Mouse (Mus musculus): Measurements from ENCODE around the gene Tmbim6.
"Not testable (repeated sequence)": the region's sequence is repeated elsewhere in the genome, so short reads cannot be mapped to it uniquely, and the experiment has no call there.

The Tmbim6 gene

DNA sequence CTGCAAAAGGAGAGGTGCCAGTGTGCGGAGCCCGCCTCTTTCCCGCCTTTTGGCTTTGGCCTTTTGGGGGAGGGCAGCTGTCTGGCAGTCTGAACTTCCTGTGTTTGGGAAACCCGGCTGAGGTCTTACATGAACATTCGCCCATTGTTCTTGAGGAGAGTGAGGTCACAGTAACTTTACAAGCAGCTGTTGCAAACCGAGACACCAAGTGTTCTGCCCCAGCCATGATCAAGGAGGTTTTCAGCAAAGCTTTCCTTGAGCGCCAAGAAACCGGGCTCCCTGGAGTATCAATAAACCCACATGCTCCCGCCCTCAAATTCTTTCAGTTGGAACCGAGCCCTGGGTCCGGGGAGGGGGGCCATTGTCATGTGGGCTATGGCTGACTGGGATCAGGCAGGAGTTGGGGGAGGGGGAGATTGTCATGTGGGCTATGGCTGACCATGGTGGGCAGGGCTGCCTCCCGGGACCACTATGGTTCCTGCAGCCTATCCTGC is 27.9 kb downstream of the Tmbim6 start:
- peak; percentile 70 for DNase-seq

DNA sequence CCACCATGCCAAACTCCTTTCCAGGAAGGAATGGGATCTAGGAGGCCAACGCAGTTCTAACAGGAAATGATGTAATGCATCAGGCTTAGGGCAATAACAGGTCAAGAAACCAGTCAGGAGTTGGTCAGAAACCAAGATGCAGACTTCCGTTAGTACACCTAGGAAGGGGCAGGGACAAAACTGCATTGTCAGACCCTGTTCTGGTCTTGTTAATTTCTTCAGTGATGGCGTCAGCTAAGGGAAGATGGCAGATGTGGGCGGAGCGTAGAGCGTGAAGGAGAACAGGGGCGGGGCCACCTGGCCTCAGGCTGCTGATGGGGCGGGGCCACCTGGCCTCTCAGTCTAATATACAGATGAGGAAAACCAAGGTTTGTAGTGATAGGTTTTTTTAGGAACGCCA is 28.5 kb downstream of the Tmbim6 start:
- no peak for DNase-seq

DNA sequence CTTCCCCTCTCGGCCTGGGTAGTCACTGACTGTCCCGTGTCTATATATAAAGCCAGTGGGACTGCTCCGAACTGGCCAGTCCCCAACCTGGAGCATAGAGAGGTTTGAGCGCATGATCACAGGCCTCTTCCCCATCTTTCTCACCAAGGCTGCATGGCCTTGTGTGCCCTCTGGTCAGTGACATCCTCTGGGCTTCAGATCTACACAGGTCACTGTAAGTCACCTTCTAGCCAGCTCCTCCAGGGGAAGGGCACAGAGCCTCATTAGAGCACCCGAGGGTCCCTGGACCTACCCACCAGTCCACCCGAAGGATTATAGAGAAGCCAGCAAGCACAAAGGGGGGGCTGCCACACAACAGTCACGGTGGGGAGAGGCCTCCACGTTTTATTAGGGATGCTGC is 29.0 kb downstream of the Tmbim6 start:
- no peak for DNase-seq

DNA sequence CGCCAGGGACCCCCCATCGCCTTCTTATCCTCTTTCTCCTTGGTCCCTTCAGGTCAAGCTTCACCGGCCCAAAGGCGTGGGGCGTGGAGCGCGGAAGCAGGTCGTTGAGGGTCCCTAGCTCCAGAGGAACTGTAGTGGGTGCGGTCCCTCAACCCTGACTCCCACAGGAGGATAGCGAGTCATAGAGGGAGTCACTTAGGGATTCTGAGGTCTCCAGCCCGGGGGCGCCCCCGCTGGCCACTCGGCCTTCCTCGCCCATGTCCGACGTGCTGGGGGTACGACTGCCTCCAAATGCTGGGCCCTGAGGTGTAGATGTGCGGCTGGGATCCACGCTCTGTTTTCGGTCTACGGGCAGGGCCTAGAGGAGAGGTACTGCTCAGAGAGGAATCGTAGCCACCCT is 29.9 kb downstream of the Tmbim6 start:
- no peak for DNase-seq

DNA sequence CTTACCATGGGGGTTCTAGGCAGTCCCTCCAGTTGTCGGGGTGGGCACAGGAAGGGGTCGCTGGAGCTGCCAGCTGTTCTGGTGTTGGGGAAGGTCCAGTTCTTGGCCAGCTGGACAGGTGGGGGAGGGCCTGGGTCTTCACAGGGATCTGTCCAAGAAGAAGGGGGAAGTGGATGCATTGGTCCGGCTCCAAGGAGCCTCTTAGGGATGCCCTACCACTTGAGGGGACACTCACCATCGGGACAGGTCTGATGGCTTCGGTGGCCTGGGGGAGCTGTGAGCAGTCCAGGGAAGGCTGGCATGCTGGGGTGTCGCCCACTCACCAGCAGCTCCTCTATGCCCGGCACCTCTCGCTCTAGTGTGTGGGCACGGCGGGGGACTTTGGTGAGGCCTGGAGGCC is 30.4 kb downstream of the Tmbim6 start:
- no peak for DNase-seq

DNA sequence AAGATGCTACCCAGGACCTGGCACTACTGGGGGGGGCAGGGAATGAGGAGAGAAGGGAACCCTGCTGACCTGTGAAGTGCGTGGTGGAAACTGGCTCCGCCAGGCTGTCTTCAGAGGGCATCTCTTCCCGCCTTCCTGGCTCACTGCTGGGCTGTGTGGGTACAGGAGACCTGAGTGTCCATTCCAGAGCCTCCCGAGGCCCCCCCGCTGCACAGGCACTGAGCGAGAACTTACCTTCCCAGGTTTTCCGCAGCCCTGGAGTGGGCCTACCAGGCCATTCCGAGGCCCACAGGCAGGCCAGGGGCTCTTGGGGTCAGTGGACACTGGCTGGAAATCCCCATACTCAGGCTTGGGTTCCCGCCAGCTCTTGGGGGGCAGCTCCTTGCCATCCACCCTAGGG is 31.2 kb downstream of the Tmbim6 start:
- no peak for DNase-seq

DNA sequence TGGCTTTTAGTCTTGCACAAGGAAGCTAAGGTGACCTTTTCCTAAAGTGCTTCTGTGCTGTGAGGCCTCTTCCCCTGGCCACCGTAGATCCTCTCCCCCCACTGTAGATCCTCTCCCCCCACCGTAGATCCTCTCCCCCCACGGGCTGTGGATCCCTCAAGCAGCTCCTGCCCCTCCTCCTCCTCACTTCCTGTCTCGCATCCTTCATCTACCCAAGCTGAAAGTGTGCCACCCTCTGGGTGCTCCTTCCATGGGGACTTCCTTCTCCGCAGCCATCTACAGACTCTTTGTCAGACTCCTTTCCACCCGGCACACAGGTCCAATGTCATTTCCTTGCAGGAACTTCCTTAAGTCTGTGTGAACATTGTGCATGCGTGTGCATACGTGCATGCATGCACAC is 37.7 kb downstream of the Tmbim6 start:
- DNase-seq = no peak

DNA sequence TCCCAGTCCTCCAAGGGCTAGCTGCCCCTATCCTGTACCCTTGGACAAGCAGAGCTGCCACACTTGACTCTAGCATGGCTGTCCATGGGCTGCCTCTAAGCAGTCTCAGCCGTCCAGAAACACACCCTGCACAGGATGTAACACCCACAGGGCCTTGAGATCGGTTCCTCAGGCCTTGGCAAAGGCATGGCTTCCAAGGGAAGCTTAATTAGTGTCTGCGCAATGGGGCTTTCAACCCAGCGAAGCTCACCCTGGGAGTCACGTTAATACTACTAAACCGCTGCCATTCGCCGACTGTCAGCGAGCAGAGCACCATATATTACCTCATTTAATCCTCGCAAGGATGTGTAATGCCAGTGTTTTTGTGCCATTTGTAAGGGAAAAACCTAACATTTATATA is 38.4 kb downstream of the Tmbim6 start:
- DNase-seq = no peak

DNA sequence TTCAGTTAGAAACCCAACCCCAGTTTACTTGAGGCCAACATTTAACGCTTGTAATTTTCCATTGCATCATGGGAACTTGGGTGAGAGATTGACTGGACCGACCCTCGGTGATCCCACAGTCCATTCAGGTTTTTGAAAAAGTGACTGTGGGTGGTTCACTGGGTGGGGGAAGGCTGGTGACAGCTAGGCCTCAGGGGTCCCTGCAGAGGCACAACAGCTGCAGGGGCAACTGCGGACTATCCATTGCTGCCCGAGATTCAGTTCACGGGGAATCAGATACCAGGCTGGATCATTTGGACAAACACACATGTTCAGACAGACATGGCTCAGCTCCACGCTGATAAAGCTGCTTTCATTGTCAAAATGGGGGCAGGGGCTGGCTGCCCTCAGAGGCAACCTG is 38.8 kb downstream of the Tmbim6 start:
- DNase-seq = no peak

DNA sequence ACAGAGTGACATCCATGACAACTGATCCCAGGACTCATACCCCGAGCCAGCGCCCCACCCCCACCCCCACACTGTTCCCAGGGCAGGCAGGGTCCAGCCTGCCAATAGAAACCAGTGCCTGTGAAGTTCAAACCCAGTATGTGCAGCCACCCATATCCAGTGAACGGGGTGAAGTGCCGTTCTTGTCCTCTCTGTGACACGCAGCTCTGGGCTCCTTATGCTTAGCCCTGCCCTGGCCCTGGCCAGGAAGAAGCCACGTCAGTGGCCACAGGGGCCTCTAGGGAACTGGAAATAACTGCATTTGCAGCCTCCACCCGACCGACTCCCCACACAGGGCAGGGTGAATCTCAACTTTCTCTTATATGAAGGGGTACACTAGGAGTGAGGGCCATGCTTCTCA is 39.3 kb downstream of the Tmbim6 start:
- no peak for DNase-seq

DNA sequence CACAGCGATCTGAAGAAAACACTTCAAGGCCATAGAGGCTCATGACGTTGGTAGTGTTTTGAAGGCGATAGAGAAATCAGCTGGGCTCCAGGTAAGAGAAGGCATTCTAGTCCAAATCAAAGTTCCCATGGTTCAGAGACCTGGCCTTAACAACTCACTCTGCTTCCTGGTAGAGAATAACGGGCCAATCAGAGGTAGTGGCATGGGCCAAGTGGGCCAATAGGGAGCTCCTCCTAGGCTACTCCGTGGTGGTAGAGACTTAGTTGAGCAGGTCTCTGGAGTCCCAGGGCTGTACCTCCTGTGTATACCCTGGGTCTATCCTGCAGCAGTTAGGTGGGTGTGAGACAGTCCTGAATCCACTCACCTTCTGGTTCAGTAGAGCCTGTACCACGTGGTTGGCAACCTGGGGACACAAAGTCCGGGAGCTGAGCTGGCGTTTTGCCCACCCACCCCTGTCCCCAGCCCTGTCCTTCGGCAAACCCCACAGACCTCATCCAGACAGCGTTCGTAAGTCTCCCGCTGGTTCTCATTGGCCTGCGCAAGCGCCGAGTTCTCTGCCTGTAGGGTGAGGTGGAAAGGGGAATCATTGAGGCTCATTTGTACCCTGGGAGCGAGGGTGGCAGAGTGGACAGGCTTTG is 40.5 kb downstream of the Tmbim6 start:
- DNase-seq = no peak

DNA sequence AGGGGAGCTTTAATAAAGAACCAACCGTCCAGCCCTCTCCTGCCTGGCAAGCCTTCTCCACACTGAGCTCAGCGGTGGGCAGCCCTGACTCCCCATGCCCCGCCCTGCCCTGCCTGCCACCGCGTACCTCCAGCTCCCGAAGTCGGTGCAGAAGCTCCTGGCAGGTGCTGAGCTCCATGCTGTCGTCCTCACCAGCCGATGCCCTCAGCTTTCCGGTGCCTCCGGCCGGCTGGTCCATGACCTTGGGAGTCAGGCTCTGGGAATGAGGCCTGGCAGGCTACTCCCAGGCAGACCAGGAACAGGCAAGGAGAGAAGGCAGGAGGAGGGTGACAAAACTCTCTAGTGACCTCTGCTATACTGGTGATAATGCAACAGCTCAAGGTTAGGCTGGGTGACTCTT is 41.2 kb downstream of the Tmbim6 start:
- no peak for DNase-seq

DNA sequence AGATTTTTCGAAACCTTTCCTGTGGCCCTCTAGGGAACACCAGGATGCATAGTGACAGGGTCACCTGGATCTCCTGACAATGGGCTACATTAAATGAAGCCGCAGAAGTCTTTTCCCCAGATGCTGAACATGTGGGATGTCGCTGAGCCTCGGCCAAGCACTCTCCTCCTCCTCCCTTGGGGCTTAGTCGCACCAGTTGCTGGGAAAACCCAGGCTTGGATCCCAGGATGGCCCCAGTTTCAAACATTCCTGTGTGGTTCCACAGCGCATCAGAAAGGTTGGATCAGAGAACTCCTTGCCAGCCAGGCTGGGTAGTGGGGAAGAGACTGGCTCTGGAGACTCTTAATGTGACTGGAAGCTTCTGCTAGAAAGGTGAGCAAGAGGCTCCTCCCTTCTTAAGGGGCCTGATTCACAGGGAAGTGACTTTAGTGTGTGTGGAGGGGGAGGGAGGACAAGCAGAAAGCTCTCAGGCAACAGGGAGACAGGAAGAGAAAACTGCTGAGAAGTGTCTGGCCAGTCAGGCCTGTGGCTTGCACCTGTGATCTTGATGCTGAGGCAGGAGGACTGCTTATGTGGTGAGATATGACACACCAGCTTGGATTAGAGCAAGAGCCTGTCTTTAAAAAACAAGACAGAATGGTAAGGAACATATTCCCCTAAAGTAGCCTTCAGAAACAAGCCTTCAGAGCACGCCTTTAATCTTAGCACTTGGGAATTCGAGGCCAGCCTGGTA is 46.5 kb downstream of the Tmbim6 start:
- no peak for DNase-seq

DNA sequence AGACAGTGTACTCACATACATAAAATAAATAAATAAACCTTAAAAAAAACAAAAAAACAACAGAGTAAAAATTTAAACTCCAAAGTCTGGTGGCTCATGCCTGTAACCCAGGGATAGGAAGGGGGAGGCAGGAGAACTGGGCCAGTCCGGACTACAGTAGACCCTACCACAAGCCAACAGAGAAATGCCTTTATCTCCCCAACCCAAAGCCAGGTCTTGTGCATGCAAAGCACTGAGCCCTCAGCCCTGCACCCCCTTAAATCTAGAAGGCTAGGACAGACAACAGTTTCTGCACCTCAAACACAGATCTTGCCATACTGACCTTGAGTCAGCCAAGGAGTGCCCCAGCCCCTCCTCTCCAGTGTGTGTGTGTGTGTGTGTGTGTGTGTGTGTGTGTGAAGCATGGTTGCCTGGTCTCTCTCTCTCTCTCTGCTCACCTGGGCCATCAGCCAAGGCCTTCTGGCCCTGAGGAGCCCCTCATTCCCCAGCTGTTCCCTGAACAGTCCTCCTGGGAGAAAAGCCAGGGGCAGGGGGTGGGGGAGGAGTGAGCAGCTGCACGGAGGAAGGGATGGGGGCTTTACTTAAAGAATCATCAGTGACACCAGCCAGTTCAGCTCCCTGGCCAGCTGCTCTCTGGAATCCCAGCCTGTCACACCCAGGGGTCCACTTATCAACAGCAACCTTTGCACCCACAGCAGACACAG is 47.6 kb downstream of the Tmbim6 start:
- peak; percentile 41 for DNase-seq

DNA sequence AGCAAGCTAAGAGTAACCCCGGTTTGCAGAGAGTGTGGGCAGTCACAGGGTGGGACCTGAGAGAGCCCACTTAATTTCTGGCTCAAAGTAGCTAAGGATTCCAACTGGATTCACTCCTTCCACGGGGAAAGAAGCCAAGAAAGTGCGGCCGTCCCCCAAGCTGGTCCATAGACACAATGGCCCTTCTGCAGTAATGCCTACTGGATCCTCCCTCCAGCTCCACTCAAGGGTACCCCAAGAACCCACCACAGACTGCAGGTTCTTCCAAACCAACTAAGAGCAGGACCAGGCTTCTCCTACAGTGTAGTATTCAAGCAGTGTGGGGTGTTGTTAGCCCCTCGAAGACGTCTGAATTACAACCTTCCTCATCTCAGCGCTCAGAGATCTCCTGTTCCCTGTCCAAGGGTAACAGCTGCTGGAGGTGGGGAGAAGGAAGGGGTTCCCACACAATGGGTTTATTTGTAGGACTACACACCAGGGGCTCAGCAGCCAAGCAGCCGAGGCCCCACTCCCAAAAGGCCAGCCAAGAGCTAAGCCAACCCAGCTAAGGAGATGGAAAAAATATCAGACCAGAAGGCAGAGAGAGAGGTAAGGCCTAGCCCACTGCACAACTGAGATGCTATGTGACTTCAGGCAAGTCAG is 48.3 kb downstream of the Tmbim6 start:
- no peak for DNase-seq

DNA sequence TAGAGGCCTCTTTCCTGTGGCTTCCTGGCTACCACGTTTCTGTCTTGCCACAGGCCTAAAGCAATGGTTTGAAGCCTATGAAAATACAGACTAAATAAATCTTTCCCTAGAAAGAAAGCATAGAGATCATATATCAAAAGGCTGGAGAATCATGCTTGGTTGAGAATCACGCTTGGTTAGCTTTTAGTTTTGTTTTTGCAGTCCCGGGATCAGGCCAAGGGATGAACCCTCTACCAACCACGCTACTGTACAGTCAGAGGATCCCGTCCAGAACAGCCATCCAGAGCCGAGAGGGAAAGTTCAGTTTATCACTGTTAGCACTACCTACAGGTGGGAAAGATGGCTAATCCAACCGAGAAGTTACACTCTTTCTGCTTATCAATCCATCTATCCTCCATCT is 49.7 kb downstream of the Tmbim6 start:
- no peak for DNase-seq

DNA sequence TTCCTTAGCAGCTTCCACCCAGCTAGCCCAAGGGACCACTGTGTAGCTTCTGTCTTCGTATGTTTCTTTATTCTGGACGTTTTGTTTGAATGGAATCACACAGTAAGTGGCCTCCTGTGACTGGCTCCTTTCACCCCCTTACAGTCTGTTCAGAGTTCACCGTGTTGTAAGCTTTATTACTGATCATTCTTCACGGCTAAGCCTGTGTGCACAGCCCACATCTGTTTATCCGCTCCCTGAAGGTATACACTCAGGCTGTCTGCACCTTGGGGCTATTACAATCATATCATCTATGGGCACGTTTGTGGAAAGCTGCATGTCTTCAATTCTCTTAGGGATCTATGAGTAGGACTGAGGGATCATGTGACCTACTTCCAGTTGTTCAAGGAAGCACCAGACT is 52.9 kb downstream of the Tmbim6 start:
- DNase-seq = no peak

DNA sequence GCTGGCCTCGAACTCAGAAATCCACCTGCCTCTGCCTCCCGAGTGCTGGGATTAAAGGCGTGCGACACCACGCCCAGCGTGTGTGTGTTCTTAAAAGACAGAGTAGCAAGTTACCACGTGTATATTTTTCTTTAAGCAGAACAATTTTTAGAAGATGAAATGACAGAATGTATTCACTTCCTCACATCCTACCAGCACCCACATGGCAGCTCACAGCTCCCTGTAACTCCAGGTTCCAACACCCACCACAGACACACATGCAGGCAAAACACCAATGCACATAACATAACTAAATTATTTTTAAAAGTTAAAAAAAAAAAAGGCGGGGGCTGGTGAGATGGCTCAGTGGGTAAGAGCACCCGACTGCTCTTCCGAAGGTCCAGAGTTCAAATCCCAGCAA is 53.5 kb downstream of the Tmbim6 start:
- DNase-seq = not testable (repeated sequence)

DNA sequence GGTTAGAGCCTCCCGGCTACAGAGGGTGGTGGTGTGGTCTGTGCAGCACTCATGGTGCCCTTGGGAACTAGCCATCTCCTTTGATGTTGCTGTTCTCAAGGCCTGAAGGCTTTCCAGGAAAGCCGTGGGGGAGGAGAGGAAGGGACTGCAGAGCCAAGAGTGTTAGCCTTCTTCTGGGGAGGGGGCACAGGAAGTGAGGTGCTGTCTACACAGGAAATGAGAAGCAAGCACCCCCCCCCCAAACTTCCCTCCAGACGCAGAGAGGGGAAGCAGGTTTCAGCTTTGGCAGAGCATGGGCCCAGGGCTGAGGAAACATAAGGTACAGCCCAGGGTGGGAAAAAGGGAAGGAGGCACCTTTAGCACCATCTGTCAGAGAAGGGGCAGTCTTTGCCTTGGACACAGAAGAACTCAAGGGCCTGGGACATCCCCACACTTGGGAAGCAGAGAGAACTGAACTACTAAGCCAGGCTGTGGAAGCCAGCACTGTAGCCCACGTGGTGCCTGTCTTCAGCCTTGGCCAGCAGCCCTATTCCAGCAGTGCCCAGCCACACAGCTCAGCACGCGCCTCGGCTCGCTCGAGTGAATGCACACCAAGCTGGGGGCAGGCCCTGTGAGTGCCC is 56.6 kb downstream of the Tmbim6 start:
- peak; percentile 43 for DNase-seq

DNA sequence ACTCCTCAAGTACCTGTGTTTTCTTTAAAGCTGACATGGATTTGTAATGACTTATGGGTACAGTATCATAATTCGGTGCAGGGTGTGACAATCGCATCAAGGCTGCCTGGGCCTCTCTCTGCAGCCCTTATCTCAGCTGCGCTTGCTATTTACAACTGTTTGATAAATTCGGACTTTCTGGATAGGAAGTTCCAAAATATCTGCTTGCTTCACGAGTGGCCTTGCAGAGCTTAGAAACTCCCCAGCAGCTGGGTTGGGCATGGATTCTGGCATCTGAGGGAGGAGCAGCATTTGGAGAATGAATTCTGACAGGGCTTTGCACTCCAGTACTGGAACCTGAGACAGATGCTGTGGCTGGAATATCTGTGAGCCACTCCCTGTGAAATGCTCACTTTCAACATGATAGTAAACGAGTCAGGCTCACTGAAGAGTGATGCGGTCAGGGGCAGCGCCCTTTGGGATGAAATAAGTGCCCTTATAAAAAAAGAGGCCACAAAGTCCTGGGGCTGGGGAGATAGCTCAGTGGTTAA is 57.1 kb downstream of the Tmbim6 start:
- no peak for DNase-seq

DNA sequence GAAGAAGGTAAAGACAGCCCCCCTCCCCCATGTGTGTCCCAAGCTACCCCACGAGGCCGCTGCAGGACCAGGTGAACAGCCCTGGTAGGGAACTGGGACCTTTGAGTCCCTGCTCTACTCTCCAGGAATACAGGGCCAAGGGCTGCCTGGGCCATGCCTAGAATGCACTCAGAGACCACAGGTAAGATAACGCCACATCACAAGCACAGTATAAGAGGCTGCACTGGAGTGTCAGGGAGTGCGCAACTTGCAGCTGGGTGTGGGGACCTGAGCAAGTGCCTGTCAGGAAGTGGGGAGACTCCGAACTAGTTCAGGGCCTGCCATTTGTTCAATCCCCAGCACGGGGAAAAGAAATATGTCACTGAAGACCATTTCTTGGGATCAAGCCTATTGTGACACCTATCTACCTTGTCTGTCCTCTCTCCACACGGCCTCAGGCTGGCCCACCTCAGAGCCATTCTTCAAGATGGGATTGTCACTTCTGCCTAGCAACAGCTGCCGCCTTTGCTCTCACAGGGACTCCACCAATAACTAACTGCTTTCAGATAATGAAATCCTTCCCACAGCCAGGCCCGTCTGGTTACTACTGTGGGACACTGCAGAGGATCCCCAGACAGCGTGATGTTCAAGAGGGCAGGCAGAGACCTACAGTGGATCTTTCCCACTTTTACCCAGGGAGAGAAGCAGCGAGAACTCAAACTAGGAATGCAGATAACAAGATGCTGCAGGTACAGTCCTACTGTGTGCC is 60.6 kb downstream of the Tmbim6 start:
- DNase-seq = no peak
